Mouse (Mus musculus) forebrain, embryonic 15.5 days (tissue): ENCODE data around the gene Cnbd2. TPM values are rescaled to one million over a fixed set of nuclear protein-coding genes. Genes with fewer than 3 reads are reported as not detected.
A peak's percentile ranks its signal among the peaks of the same experiment; 100 is the strongest.

Experiments
- ATAC-seq: fragments of 200-750 bp; cut with Nextera tagmentation; replicated peaks from 2 replicates; pipeline ENCODE4 v1.8.0; 2017; ENCODE audit warnings: mild to moderate bottlenecking, moderate TSS enrichment, moderate library complexity
- H3K27ac ChIP-seq: fragments of 300-500 bp; sonication (generic); replicated peaks from 2 replicates; pipeline ENCODE4 v1.5.1; 2015; ENCODE audit warnings: mild to moderate bottlenecking, inconsistent platforms
- H3K27me3 ChIP-seq: fragments of 300-500 bp; sonication (generic); 2 replicates; pipeline ENCODE4 v1.6.1; 2015; ENCODE audit warnings: inconsistent platforms
- H3K36me3 ChIP-seq: fragments of 300-500 bp; sonication (generic); 2 replicates; pipeline ENCODE4 v1.6.1; 2015; ENCODE audit warnings: mild to moderate bottlenecking, inconsistent platforms
- H3K4me1 ChIP-seq: fragments of 300-500 bp; sonication (generic); 2 replicates; pipeline ENCODE4 v1.6.1; 2015; ENCODE audit warnings: inconsistent platforms
- H3K4me2 ChIP-seq: fragments of 300-500 bp; sonication (generic); replicated peaks from 2 replicates; pipeline ENCODE4 v1.6.1; 2015; ENCODE audit warnings: mild to moderate bottlenecking, inconsistent platforms
- H3K4me3 ChIP-seq: fragments of 300-500 bp; sonication (generic); 2 replicates; pipeline ENCODE4 v1.5.1; 2015; ENCODE audit warnings: mild to moderate bottlenecking, inconsistent platforms
- H3K9ac ChIP-seq: fragments of 300-500 bp; sonication (generic); replicated peaks from 2 replicates; pipeline ENCODE4 v1.6.1; 2015; ENCODE audit warnings: mild to moderate bottlenecking, inconsistent platforms
- H3K9me3 ChIP-seq: fragments of 300-500 bp; sonication (generic); 2 replicates; pipeline ENCODE4 v1.6.1; 2016; ENCODE audit warnings: inconsistent platforms
- WGBS: fragments of 180-500 bp; shearing (Covaris S2); methylation state at CpG from one replicate; pipeline ENCODE4 v1.1.7; 2015; ENCODE audit warnings: mixed read lengths; 5-methylcytosine and 5-hydroxymethylcytosine counted together
- polyA plus RNA-seq: library from polyadenylated mRNA; unstranded; fragments of >200 nt; fragmentation: Nextera tagmentation; extraction: Ambion mirVana; gene quantifications from 2 replicates; pipeline ENCODE4 v1.2.1, GENCODE M21; 2015

Cnbd2 gene
- polyA plus RNA-seq: 6.6 and 6.8 TPM in 2 replicates

DNA sequence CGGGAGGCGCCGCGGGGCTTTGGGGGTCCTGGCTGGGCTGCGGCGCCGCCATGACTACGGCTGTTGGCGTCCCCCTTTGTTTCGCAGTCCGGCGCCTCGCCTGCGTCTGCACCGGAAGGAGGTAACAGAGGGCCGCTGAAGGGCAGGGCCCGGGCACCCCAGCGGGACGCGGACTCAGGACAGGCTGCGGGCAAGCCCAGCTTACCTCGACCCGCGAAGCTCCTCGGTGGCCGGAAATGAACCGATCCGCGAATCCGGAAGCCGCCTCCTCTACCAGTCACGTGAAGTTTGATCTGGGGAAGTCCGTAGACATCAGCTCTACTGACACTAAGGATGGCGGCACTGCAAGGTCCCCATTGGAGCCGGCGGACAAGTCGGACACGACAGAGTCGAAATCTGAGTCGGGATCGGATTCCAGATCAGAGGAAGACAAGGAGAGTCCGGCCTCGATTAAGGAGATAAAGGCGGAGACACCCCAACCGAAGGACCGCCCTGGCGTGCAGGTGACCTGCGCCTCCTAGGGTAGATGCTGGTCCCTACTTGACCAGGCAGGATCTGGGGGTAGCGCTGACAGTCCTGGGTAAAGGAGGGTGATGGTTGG lies at the start of gene Cnbd2, which contains the start of gene Scand1:
TSS of gene Cnbd2 (plus strand) at position 3 of the 601 bp plus-strand sequence.
TSS of gene Scand1 (minus strand) at position 408 of the 601 bp plus-strand sequence.
- Histone ChIP-seq H3K27me3 (no peaks in the 10 kb centered on the region), H3K4me1 (peaks cover 15% of the 10 kb centered on the region), H3K4me3 (peak within 1 kb of the TSS; percentile 65), H3K36me3 (0 out of 2 replicates have a peak, but pooled peaks cover 11% of the 10 kb centered on the region), H3K9me3 (no peaks in the 10 kb centered on the region), H3K27ac (peak within 1 kb of the TSS; percentile 93), H3K4me2 (peak within 1 kb of the TSS; percentile 94), H3K9ac (peak within 1 kb of the TSS; percentile 77)
- WGBS: under 1% methylated on average over 48 of the region's 49 CpGs
- peak; percentile 93 for ATAC-seq

DNA sequence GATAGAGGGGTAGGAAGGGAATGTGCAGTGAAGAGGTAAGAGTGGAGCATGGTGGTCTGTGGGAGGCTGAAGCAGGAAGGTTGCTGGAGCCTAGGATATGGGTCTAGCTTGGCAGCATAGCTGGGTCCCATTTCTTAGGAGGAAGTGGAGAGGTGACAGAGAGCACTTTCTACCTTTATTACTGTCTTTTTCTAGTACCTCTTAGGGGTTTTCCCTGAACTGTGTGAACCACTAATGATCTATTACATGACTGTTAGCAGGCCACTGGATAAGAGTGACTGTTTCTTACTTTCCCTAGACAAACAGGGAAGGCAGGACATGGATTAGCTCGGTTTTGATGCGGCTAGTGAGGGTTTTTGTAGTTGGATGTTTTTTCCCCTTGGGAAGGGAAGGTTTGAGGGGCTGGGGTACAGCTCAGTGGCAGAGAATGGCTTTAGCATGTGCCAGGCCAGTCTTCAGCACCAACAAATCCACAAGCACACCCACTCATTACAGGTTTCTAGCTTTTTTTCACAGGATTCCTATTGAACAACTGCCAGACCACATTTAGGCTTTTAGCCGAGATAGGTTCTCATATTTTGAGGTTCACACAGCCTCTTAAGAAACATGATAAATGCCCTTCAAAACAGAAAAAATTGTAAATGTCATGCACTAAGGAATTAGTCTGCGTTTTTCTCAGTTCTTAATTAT lies 48.8 kb upstream of the Cnbd2 start:
- Histone ChIP-seq H3K27ac (no peak overlapping the region), H3K9ac (no peak overlapping the region), H3K4me3 (no peak overlapping the region), H3K4me1 (no peaks in the 10 kb centered on the region), H3K4me2 (no peak overlapping the region), H3K9me3 (no peaks in the 10 kb centered on the region), H3K27me3 (no peaks in the 10 kb centered on the region), H3K36me3 (peaks cover 19% of the 10 kb centered on the region)
- WGBS: 87% methylated on average over 4 of the region's 4 CpGs
- no peak for ATAC-seq

- no peaks in the 10 kb centered on the region for H3K27me3 ChIP-seq
- H3K4me1 ChIP-seq: no peaks in the 10 kb centered on the region
- no peak for ATAC-seq
- H3K36me3 ChIP-seq: peaks cover 12% of the 10 kb centered on the region
- H3K27ac ChIP-seq: no peak overlapping the region
- H3K9ac ChIP-seq: no peak overlapping the region
- WGBS: 96% methylated on average over 9 of the region's 9 CpGs
- H3K9me3 ChIP-seq: no peaks in the 10 kb centered on the region
- no peak overlapping the region for H3K4me3 ChIP-seq
- H3K4me2 ChIP-seq: no peak overlapping the region
These were observed 44.5 kb upstream of the Cnbd2 start for GRCm38 (mm10) chr2:156267636-156268035.

DNA sequence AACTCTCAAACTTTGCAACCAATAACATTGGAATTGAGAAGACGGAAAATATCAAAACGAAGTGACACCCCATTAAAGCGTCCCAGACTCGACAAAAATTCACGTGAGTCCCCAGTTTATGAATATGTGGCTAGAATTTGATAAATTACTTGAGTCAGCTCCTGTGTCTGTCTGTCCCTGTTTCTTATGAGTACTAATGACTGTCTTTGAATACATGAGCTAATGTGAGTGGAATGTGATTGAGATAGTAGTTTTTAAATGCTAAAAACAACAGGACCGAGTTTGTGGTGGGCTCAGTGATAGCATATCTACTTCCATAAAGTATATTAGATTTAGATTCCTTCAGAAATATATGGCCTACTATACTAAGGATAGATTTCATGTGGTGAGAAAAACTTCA lies 39.5 kb upstream of the Cnbd2 start:
- no peak for ATAC-seq
- Histone ChIP-seq H3K9ac (no peak overlapping the region), H3K4me3 (no peak overlapping the region), H3K4me2 (no peak overlapping the region), H3K27me3 (no peaks in the 10 kb centered on the region), H3K9me3 (no peaks in the 10 kb centered on the region), H3K4me1 (no peaks in the 10 kb centered on the region), H3K27ac (no peak overlapping the region), H3K36me3 (peaks cover 31% of the 10 kb centered on the region)
- 98% methylated on average over 6 of the region's 6 CpGs for WGBS

GRCm38 (mm10) chr2:156278226-156279017 lies 33.7 kb upstream of the Cnbd2 start:
- no peak for ATAC-seq
- Histone ChIP-seq H3K9ac (no peak overlapping the region), H3K4me1 (no peaks in the 10 kb centered on the region), H3K9me3 (no peaks in the 10 kb centered on the region), H3K36me3 (peaks cover 33% of the 10 kb centered on the region), H3K4me2 (no peak overlapping the region), H3K27ac (peak overlapping the region; percentile 41), H3K27me3 (no peaks in the 10 kb centered on the region), H3K4me3 (no peak overlapping the region)
- 73% methylated on average over 4 of the region's 4 CpGs for WGBS

GRCm38 (mm10) chr2:156281227-156281626 lies 30.9 kb upstream of the Cnbd2 start:
- 81% methylated on average over 4 of the region's 4 CpGs for WGBS
- no peaks in the 10 kb centered on the region for H3K4me1 ChIP-seq
- H3K27me3 ChIP-seq: no peaks in the 10 kb centered on the region
- no peak overlapping the region for H3K27ac ChIP-seq
- H3K36me3 ChIP-seq: peaks cover 26% of the 10 kb centered on the region
- no peak for ATAC-seq
- no peak overlapping the region for H3K9ac ChIP-seq
- no peak overlapping the region for H3K4me3 ChIP-seq
- no peak overlapping the region for H3K4me2 ChIP-seq
- H3K9me3 ChIP-seq: no peaks in the 10 kb centered on the region

DNA sequence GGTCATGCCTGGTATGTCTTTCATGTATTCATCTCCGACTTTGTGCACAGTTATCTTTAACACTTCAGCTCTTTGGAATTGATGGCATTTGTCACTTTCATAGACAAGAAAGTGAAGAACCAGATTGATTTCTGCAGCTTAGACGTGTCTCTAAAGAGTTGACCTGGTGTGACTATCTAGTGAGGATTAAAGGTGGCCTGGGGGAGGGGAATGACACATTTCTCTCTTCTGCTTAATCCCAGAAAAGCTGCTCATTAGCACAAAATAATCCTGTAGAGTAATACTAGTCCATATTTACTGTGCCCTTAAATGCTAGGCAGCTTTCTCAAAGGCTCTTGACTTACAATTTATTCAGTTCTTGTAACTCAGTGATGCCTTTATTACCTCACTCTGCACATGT lies 26.9 kb upstream of the Cnbd2 start:
- Histone ChIP-seq H3K4me1 (no peaks in the 10 kb centered on the region), H3K4me2 (no peak overlapping the region), H3K9ac (no peak overlapping the region), H3K27me3 (no peaks in the 10 kb centered on the region), H3K9me3 (no peaks in the 10 kb centered on the region), H3K4me3 (no peak overlapping the region), H3K27ac (no peak overlapping the region), H3K36me3 (peaks cover 34% of the 10 kb centered on the region)
- ATAC-seq: no peak
- 71% methylated on average over 2 of the region's 2 CpGs for WGBS

DNA sequence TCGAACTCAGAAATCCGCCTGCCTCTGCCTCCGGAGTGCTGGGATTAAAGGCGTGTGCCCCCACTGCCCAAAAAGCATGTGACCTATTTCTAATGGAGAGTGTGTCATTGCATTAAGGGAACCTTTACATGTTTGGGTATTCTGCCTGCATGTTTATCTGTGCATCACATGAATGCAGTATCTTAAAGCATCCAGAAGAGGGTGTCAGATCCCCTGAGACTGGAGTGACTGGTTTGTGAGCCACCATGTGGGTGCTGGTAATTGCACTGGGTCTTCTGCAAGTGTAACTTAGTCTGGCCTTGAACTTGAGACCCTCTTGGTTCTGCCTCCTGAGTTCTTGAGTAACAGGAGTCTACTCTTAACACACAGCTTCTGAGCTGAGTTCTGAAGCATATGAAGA lies 25.4 kb upstream of the Cnbd2 start:
- H3K27ac ChIP-seq: no peak overlapping the region
- ATAC-seq: no peak
- 96% methylated on average over 4 of the region's 4 CpGs for WGBS

DNA sequence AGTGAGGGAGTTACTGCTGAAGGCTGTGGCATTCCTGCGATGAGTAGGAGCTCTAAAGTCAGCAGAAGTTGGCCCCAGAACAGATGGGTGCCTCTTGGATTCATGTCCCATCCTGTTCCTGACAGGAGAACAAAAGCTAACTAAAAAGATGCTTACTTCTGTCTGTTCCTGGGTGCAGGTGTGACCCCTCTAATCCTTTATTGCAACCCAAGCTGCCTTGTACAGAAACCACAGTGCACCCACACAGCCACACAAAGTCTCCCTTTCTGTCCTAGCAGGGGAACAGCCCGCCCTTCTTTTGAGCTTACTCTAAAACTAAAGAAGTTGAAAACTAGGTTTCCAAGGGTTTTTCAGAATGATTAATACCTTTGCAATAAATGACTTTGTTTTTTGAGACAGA lies 23.9 kb upstream of the Cnbd2 start:
- Histone ChIP-seq H3K27ac (no peak overlapping the region), H3K4me2 (no peak overlapping the region), H3K9me3 (no peaks in the 10 kb centered on the region), H3K9ac (no peak overlapping the region), H3K4me1 (no peaks in the 10 kb centered on the region), H3K36me3 (peaks cover 42% of the 10 kb centered on the region), H3K4me3 (no peak overlapping the region), H3K27me3 (no peaks in the 10 kb centered on the region)
- WGBS: 96% methylated on average over 2 of the region's 2 CpGs
- no peak for ATAC-seq

More for the DNA sequence above, 25.4 kb upstream of the Cnbd2 start:
- H3K4me1 ChIP-seq: no peaks in the 10 kb centered on the region
- H3K9me3 ChIP-seq: no peaks in the 10 kb centered on the region
- H3K9ac ChIP-seq: no peak overlapping the region
- no peaks in the 10 kb centered on the region for H3K27me3 ChIP-seq
- no peak overlapping the region for H3K4me3 ChIP-seq
- H3K36me3 ChIP-seq: peaks cover 43% of the 10 kb centered on the region
- H3K4me2 ChIP-seq: no peak overlapping the region

GRCm38 (mm10) chr2:156289552-156290160 lies 22.4 kb upstream of the Cnbd2 start:
- Histone ChIP-seq H3K9ac (no peak overlapping the region), H3K9me3 (no peaks in the 10 kb centered on the region), H3K4me2 (no peak overlapping the region), H3K27ac (no peak overlapping the region), H3K27me3 (no peaks in the 10 kb centered on the region), H3K4me1 (no peaks in the 10 kb centered on the region), H3K4me3 (no peak overlapping the region), H3K36me3 (peaks cover 55% of the 10 kb centered on the region)
- 85% methylated on average over 2 of the region's 2 CpGs for WGBS
- no peak for ATAC-seq

- H3K36me3 ChIP-seq: peaks cover 63% of the 10 kb centered on the region
- WGBS: 87% methylated on average over 1 of the region's 1 CpGs
These were observed 20.1 kb upstream of the Cnbd2 start for GRCm38 (mm10) chr2:156291998-156292397.

GRCm38 (mm10) chr2:156295601-156296063 lies 16.5 kb upstream of the Cnbd2 start:
- Histone ChIP-seq H3K36me3 (peaks cover 65% of the 10 kb centered on the region), H3K4me3 (no peak overlapping the region), H3K27me3 (no peaks in the 10 kb centered on the region), H3K9ac (no peak overlapping the region), H3K4me2 (no peak overlapping the region), H3K27ac (no peak overlapping the region), H3K4me1 (no peaks in the 10 kb centered on the region), H3K9me3 (no peaks in the 10 kb centered on the region)
- 98% methylated on average over 2 of the region's 2 CpGs for whole genome bisulfite sequencing
- no peak for ATAC-seq

More at GRCm38 (mm10) chr2:156291998-156292397, 20.1 kb upstream of the Cnbd2 start:
- ATAC-seq: no peak
- Histone ChIP-seq H3K27me3 (no peaks in the 10 kb centered on the region), H3K4me1 (no peaks in the 10 kb centered on the region), H3K9me3 (no peaks in the 10 kb centered on the region), H3K9ac (no peak overlapping the region), H3K4me2 (no peak overlapping the region), H3K4me3 (no peak overlapping the region), H3K27ac (no peak overlapping the region)
